Mouse (Mus musculus): ENCODE results near the gene Gm42906. TPM values are rescaled to one million over a fixed set of nuclear protein-coding genes. Genes with fewer than 3 reads are reported as not detected.

Gene Gm42906
- polyA plus RNA-seq, 1 experiment from 2014 or later = not detected

DNA sequence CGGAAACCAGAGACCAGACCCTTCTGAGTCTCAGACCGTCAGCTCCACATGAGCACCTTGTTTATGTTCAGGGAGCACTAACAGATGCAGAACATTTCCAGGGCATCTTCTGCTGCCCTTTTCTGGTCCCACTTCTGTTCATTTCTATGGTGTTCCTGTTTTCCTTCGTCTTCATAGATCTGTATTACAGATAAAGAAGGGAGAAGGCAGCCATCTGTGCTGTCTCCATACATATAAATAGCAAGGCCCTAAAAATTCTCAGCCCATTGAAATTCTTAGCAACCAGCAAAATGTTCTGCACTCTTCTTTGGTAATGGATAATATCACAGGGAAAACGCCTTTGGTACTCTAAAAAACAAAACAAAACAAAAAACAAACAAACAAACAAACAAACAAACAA, 290.7 kb downstream of the Gm42906 start:
- no peak overlapping the region for H3K4me3 ChIP-seq
- 88% methylated on average over 4 of the region's 4 CpGs for WGBS
- no peaks in the 10 kb centered on the region for H3K27me3 ChIP-seq (ENCODE audit: poor library complexity, severe bottlenecking)
- H3K36me3 ChIP-seq (replicated peaks) = no peaks in the 10 kb centered on the region
- H3K27ac ChIP-seq = no peak overlapping the region
- DNase-seq (ENCODE audit: extremely low spot score, low spot score) = no peak
- peaks cover 9% of the 10 kb centered on the region for H3K4me1 ChIP-seq
- no peaks in the 10 kb centered on the region for H3K9me3 ChIP-seq

DNA sequence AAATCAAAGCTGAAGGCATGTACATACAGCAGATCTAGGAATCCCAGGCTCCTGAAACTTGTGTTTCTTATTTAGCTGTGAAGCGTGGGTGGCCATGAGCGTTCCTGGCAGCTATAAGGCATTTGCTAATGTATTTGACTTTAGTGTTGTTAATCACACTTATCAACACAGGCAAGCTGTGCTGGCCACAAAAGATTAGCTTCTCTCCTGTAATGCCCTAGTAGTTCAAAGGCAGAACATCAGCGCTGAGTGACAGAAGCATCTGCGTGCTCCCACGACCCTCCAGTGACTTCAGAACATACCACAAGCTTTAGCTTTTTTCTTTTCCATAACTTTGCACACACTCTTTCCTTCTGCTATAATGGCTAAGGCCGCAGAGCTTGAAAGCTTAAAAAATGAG, 292.0 kb downstream of the Gm42906 start:
- H3K4me3 ChIP-seq = no peak overlapping the region
- H3K27ac ChIP-seq = no peak overlapping the region
- no peak for DNase-seq (ENCODE audit: extremely low spot score, low spot score)
- H3K27me3 ChIP-seq (ENCODE audit: poor library complexity, severe bottlenecking) = no peaks in the 10 kb centered on the region
- no peaks in the 10 kb centered on the region for H3K9me3 ChIP-seq
- whole genome bisulfite sequencing = 80% methylated on average over 6 of the region's 6 CpGs
- no peaks in the 10 kb centered on the region for H3K36me3 ChIP-seq (replicated peaks)
- no peaks in the 10 kb centered on the region for H3K4me1 ChIP-seq

DNA sequence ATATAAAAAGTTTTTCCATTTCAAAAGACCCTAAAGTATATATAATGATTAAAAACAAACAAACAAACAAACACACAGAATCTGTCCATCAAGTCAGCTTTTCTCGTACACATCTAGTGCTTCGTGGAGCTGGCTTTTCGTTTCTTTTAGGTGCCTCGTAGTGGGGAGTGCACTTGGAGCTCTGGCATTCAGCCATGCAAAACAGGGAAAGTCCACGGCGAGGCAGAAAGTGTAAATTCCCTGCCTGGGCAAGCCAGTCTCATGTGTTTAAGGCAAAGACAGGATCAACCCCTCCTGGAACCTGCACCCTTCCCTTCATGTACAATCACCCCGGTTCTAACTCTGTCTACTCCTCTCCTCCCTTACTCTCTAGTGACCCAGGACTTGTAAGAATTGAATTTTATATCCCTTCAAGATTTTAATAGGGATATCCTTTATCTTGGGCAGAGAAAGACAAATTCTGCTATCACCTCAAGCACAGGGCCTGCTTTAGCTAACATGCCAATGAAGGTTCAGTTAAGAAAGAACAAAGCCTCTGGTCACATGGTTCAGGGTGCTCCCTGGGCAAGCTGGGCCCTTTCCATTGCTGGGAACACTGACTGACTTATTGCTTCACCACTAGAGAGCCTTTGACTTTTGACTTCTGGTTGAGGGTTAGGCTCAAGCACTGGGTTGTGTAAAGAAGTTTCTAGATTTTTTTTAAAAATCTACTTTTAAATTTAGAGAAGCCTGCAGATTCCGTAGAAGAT, 292.7 kb downstream of the Gm42906 start:
- DNase-seq (ENCODE audit: extremely low spot score, low spot score) = no peak
- Histone ChIP-seq H3K27me3 (ENCODE audit: poor library complexity, severe bottlenecking) (no peaks in the 10 kb centered on the region), H3K36me3 (replicated peaks) (no peaks in the 10 kb centered on the region), H3K4me1 (no peaks in the 10 kb centered on the region), H3K4me3 (no peak overlapping the region), H3K9me3 (no peaks in the 10 kb centered on the region), H3K27ac (no peak overlapping the region)
- 92% methylated on average over 8 of the region's 8 CpGs for WGBS

DNA sequence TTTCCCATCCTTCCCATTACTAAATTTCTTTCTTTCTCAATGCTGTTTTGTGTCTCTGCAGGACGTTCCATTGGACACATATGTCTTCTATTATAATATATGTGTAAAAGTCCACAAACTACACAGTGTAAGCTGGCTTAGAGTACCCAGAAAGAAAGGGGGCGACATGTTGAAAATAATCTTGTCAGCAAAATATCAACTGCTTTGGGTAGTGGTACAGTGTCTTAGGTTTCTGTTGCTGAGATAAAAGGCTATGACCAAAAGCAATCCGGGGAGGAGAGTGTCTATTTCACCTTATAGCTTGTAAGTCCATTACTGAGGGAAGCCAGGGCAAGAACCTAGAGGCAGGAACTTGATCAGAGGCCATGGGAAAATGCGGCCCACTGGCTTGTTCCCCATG, 293.8 kb downstream of the Gm42906 start:
- 92% methylated on average over 4 of the region's 4 CpGs for WGBS
- DNase-seq (ENCODE audit: extremely low spot score, low spot score) = no peak
- no peaks in the 10 kb centered on the region for H3K27me3 ChIP-seq (ENCODE audit: poor library complexity, severe bottlenecking)
- H3K4me3 ChIP-seq = no peak overlapping the region
- no peak overlapping the region for H3K27ac ChIP-seq
- H3K4me1 ChIP-seq = no peaks in the 10 kb centered on the region
- no peaks in the 10 kb centered on the region for H3K9me3 ChIP-seq
- no peaks in the 10 kb centered on the region for H3K36me3 ChIP-seq (replicated peaks)

DNA sequence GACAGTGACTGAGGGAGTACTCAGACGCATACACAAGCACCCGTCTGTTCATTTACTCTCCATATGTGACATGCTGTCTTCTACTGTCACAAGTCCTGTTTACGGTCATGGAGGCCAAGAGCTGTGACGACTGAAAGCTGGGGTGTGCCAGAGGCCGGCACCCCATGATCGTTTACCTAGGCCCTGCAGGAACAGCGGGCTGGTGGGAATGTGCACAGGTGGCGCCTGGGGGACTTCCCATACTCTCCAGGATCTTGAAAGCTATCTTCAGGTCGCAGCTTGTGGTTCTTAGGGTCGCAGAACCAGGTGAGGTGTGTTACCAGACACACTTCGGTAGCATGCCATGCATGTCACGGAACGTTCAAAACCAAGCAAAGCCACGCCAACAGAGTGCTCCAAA, 294.2 kb downstream of the Gm42906 start:
- no peaks in the 10 kb centered on the region for H3K9me3 ChIP-seq
- H3K4me1 ChIP-seq = no peaks in the 10 kb centered on the region
- no peak for DNase-seq (ENCODE audit: extremely low spot score, low spot score)
- no peak overlapping the region for H3K27ac ChIP-seq
- no peaks in the 10 kb centered on the region for H3K36me3 ChIP-seq (replicated peaks)
- H3K4me3 ChIP-seq = no peak overlapping the region
- no peaks in the 10 kb centered on the region for H3K27me3 ChIP-seq (ENCODE audit: poor library complexity, severe bottlenecking)
- WGBS = 94% methylated on average over 14 of the region's 14 CpGs

DNA sequence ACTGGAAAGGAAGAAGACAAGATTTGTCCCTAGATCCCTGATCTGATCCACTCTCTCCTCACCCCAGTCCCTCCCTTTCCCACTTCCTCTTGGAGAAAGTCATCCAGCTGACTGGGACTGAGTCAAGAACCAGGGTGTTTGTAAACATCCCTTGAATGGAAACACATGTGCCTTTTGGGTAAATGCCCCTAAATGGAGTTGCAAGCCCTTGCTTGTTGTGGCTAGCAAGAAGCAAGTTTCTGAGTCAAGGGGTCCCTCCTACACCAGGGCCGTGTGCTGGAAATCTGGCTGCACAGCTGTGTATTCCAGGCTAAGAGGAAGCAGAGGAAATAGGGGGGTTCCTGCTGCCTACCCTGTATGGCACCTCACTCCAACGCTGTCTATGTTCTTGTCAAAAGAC, 298.2 kb downstream of the Gm42906 start:
- H3K36me3 ChIP-seq (replicated peaks) = no peaks in the 10 kb centered on the region
- H3K27me3 ChIP-seq (ENCODE audit: poor library complexity, severe bottlenecking) = no peaks in the 10 kb centered on the region
- no peak for DNase-seq (ENCODE audit: extremely low spot score, low spot score)
- peaks cover 4% of the 10 kb centered on the region; the same call in 1 of the 2 replicates for H3K4me1 ChIP-seq
- no peak overlapping the region for H3K27ac ChIP-seq
- 66% methylated on average over 2 of the region's 2 CpGs for WGBS
- H3K4me3 ChIP-seq = no peak overlapping the region
- no peaks in the 10 kb centered on the region for H3K9me3 ChIP-seq

DNA sequence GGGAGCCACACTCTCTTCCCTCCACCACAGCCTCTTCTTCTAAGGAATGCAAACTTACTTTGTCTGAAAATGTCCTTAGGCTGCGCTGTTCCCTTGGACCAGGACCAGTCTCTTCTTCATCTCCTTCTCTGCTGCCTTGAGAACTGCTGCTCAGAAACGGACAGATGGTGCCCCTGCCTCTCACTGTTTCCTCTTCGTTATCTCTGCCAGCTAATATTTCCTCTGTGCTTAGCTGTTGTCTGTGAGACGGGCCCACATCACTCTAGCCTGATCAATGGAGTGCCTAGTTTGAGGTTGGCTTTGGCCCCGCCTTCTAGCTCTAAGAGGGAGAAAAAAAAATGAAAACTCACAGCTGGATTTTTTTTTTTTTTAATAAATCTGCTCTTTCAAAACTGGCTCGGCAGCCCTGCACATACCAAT, 300.7 kb downstream of the Gm42906 start:
- no peak for DNase-seq (ENCODE audit: extremely low spot score, low spot score)
- H3K27me3 ChIP-seq (ENCODE audit: poor library complexity, severe bottlenecking) = no peaks in the 10 kb centered on the region
- no peaks in the 10 kb centered on the region for H3K36me3 ChIP-seq (replicated peaks)
- peaks cover 4% of the 10 kb centered on the region; the same call in 1 of the 2 replicates for H3K4me1 ChIP-seq
- no peak overlapping the region for H3K4me3 ChIP-seq
- 72% methylated on average over 6 of the region's 6 CpGs for WGBS
- H3K27ac ChIP-seq = peak overlapping the region; percentile 2; the same call in 1 of the 2 replicates
- no peaks in the 10 kb centered on the region for H3K9me3 ChIP-seq

DNA sequence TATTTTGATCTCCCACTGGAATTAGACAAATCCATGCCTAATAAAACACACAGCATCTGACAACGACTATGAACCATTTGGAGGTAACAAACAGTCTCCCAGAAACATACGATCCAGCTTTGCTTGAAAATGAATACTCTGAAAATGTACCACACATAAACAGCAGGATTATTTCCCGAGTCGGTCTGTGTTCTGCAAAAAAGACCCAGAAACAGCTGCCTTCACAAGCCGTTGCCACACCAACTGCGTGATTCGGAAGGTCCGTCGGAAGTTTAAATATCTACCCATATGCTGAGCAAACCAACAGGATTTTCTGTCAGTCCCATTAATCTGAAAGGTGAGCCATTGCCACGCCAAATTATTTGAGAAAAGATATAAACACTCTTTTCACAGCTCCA, 301.4 kb downstream of the Gm42906 start:
- 88% methylated on average over 10 of the region's 10 CpGs for WGBS
- DNase-seq (ENCODE audit: extremely low spot score, low spot score) = no peak
- peaks cover 4% of the 10 kb centered on the region; the same call in 1 of the 2 replicates for H3K4me1 ChIP-seq
- H3K4me3 ChIP-seq = no peak overlapping the region
- no peaks in the 10 kb centered on the region for H3K27me3 ChIP-seq (ENCODE audit: poor library complexity, severe bottlenecking)
- H3K9me3 ChIP-seq = no peaks in the 10 kb centered on the region
- H3K27ac ChIP-seq = no peak overlapping the region
- no peaks in the 10 kb centered on the region for H3K36me3 ChIP-seq (replicated peaks)

DNA sequence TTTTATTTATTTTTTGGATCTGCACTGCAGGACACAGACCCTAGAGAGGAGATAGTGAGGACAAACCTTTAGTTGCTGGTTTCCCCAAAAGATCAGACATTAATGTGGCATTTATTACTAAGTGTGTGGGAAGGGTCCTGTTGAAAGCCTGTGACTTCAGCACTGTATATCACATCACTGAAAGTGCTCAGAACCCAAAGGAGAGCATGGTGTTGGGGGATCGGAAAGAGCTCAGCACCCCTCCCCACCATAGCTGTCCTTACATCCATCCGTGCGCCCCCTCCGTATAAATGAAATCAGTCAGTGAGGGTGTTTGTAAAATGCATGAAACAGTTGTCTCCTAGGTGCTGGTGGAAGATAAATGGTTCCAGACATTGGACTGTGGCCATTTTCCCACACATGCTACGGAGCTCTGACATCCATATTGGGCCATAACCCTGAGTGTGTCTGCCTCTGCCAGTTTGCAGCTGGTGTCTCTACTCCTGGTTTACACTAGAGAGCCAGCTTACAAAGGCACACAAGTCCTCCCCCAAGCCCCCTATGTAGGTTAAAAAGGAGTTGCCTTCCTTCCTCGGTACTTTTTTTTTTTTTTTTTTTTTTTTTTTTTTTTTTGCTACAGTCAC, 301.9 kb downstream of the Gm42906 start:
- Histone ChIP-seq H3K27me3 (ENCODE audit: poor library complexity, severe bottlenecking) (no peaks in the 10 kb centered on the region), H3K4me3 (no peak overlapping the region), H3K36me3 (replicated peaks) (no peaks in the 10 kb centered on the region), H3K27ac (no peak overlapping the region), H3K4me1 (peaks cover 4% of the 10 kb centered on the region; the same call in 1 of the 2 replicates), H3K9me3 (no peaks in the 10 kb centered on the region)
- DNase-seq (ENCODE audit: extremely low spot score, low spot score) = no peak
- 69% methylated on average over 6 of the region's 6 CpGs for WGBS

DNA sequence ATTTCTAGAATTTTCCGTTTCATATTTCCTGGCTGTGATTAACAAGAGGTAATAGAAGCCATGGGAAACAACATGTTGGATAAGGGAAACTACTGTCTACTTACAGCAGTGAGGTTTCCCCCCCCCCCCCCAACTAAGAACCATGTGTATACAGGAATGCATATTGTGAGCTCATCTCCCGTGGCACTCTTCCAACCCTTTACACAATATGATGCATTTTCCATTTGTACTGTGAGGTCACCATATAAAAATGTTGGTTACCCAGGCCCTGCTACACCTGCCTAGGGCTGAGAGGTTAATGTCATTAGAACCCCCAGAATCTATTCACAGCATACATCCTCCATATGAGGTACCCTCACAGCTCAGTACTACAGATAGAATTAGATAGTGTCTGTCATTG, 310.1 kb downstream of the Gm42906 start:
- Histone ChIP-seq H3K27ac (no peak overlapping the region), H3K4me3 (no peak overlapping the region), H3K36me3 (replicated peaks) (no peaks in the 10 kb centered on the region), H3K27me3 (ENCODE audit: poor library complexity, severe bottlenecking) (no peaks in the 10 kb centered on the region), H3K9me3 (no peaks in the 10 kb centered on the region), H3K4me1 (no peaks in the 10 kb centered on the region)
- DNase-seq (ENCODE audit: extremely low spot score, low spot score) = no peak
- WGBS = 90% methylated on average over 2 of the region's 2 CpGs

DNA sequence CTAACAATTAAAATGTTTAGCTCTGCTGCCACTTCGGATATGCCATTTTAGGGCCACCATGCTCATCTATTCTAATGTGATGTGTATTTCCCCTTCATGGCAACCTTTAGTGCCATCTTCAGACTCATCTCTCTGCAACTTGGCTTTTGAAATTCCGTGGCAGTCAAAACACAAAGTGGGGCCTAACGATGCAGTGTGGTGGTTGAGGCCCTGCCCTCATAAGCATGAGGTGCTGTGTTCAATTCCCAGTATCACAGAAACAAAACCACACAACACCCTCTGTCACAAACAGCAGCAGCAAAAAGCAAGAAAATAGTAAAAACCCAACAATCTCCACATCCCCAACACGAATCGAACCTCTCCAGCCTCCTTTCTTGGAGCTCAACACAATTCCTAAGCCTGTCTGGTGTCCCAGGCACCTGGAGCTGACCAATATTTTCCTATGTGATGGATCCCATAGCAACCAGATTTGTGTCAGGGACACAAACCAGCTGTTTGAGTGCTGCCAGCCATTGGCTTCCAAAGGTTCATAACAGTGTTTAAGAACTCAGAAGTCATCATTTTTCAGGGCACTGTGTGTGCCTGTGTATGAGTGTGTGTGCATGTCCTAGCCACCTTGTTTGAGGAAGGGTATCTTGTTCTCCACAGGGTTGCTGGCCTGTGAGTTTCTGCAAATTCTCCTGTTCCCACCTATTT, 311.6 kb downstream of the Gm42906 start:
- Histone ChIP-seq H3K9me3 (no peaks in the 10 kb centered on the region), H3K27me3 (ENCODE audit: poor library complexity, severe bottlenecking) (no peaks in the 10 kb centered on the region), H3K27ac (no peak overlapping the region), H3K36me3 (replicated peaks) (no peaks in the 10 kb centered on the region), H3K4me1 (no peaks in the 10 kb centered on the region), H3K4me3 (no peak overlapping the region)
- 92% methylated on average over 5 of the region's 5 CpGs for WGBS
- DNase-seq (ENCODE audit: extremely low spot score, low spot score) = no peak

DNA sequence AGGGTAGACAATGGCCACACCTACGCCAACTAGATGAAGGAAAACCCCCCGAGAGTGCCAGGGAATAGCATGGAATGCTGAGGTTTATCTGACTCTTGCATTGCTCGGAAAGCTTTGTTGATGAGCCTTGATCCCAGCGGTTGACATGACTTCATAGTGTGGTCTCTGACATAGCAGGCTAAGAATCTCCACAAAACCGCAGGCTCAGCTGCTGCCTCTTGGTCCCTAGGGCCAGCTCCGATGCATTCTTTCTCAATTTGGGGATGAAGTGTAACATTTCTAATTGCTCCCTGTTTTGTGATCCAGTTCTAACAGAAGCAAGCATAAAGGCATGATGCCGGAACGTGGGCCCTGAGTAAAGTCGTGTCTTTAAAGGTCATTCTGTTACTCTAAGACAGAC, 315.2 kb downstream of the Gm42906 start:
- Histone ChIP-seq H3K27me3 (ENCODE audit: poor library complexity, severe bottlenecking) (no peaks in the 10 kb centered on the region), H3K4me1 (peaks cover 23% of the 10 kb centered on the region), H3K9me3 (no peaks in the 10 kb centered on the region), H3K27ac (no peak overlapping the region), H3K4me3 (no peak overlapping the region), H3K36me3 (replicated peaks) (no peaks in the 10 kb centered on the region)
- 90% methylated on average over 9 of the region's 9 CpGs for WGBS
- no peak for DNase-seq (ENCODE audit: extremely low spot score, low spot score)
